Mouse (Mus musculus) G1E (cell line): Measurements from ENCODE around the gene Htr6.

ENCODE experiments used
- CTCF ChIP-seq: IDR thresholded peaks from 2 replicates; pipeline ENCODE4 v1.5.1; 2012; ENCODE audit warnings: low read depth, low read length, inconsistent platforms, mixed read lengths
- TAL1 ChIP-seq: conservative IDR thresholded peaks from 2 replicates; pipeline ENCODE4 v1.6.1; 2012; ENCODE audit warnings: low read depth, low read length, inconsistent platforms, mixed read lengths

DNA sequence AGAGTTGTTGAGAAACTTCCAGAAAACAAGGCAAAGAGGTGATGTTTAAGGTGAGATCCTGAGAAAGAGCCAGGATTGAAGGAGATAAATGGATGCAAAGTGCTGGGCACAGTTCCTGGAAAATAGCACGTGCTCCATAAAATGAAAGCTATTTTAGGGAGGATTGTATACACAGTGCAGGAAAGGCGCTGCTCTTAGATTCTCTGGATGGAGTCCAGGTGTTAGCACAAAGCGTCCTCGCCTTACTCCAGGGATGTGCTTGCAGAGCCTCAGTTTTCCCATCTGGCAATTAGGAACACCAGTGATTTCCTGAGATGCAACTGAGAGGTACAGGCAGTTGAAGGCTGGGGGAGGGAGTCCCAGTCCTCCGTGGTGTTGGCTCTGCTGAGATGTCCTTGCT, 20.8 kb upstream of the Htr6 start:
- TF ChIP-seq CTCF (no peak), TAL1 (no peak)
